Mouse (Mus musculus) bone marrow macrophage, adult 2 months (primary cell): ENCODE measurements around the gene Dnah2.

Source experiments
- CTCF ChIP-seq: IDR thresholded peaks from 2 replicates; pipeline ENCODE4 v1.5.1; 2012; ENCODE audit warnings: low read depth, mild to moderate bottlenecking, low read length, moderate library complexity
- POLR2A ChIP-seq: IDR thresholded peaks from 2 replicates; pipeline ENCODE4 v1.6.1; 2012; ENCODE audit warnings: mild to moderate bottlenecking, low read depth, low read length, borderline replicate concordance

GRCm38 (mm10) chr11:69591424-69591823 lies 42.5 kb upstream of the Dnah2 start:
- TF ChIP-seq POLR2A (no peak), CTCF (no peak)
